Mouse (Mus musculus): ENCODE measurements around the gene Mapre1. TPM values are rescaled to one million over a fixed set of nuclear protein-coding genes. Genes with fewer than 3 reads are reported as not detected.
"Not testable (repeated sequence)": the region's sequence is repeated elsewhere in the genome, so short reads cannot be mapped to it uniquely, and the experiment has no call there.

The Mapre1 gene
- polyA plus RNA-seq, 1 experiment = 14.6 TPM

DNA sequence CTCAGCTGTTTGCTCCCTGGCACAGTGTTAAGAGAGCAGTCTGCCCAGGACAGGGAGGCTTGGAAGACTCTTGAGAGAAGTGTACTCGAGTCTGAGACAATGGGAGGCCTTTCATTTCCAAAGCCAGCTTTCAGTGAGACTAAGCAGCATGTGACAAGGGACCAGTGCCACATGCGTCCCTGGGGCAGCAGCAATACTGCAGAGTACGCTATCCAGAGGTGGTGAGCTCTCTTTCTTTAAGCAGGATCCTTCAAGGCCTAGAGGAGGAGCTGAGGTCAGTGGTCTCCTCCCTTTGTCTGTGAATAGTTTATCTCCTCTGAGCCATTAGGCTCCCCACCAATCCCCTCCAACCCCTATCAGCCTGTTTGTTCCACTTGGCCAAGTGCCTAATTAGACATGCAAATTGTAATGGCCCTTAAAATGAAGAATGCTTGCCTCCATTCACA lies 28.4 kb upstream of the Mapre1 start:
- Histone ChIP-seq H3K27me3 (ENCODE audit: control insufficient read depth, insufficient read depth, low read length) (no peaks in the 10 kb centered on the region), H3K36me3 (ENCODE audit: control insufficient read depth, insufficient read depth, low read length) (no peaks in the 10 kb centered on the region), H3K4me3 (ENCODE audit: control insufficient read depth, insufficient read depth, low read length) (no peak overlapping the region), H3K27ac (ENCODE audit: control insufficient read depth, insufficient read depth, low read length) (no peak overlapping the region), H3K4me1 (replicated peaks; ENCODE audit: control insufficient read depth, insufficient read depth, low read length) (no peaks in the 10 kb centered on the region)
- no peak for DNase-seq
- TF ChIP-seq POLR2A (IDR thresholded peaks at IDR 0.05; ENCODE audit: control insufficient read depth, extremely low read depth, insufficient read depth, low read length, poor library complexity) (no peak), CTCF (IDR thresholded peaks at IDR 0.05; ENCODE audit: borderline replicate concordance, control insufficient read depth, extremely low read depth, insufficient read depth, low read length, poor library complexity) (no peak)
- 91% methylated on average over 3 of the region's 3 CpGs for WGBS

DNA sequence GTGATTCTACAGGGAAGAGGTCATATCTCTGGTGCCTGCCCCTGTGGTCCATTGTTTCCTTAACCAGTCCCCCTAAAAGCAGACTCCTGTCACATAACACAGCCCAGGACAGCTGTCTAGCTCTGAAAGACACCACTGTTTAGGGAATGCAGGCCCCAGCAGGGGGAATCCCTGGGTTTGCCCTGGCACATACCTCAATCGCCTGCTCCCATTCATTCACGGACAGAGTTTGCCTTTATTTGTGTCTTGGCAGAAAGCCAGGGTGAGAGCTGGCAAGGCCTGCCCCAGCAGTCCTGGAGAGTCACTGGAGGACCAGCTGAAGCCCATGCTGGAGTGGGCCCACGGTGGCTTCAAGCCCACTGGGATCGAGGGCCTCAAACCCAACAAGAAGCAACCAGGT lies 27.8 kb upstream of the Mapre1 start:
- H3K27ac ChIP-seq (ENCODE audit: control insufficient read depth, insufficient read depth, low read length) = no peak overlapping the region
- TF ChIP-seq CTCF (IDR thresholded peaks at IDR 0.05; ENCODE audit: borderline replicate concordance, control insufficient read depth, extremely low read depth, insufficient read depth, low read length, poor library complexity) (no peak), POLR2A (IDR thresholded peaks at IDR 0.05; ENCODE audit: control insufficient read depth, extremely low read depth, insufficient read depth, low read length, poor library complexity) (no peak)
- no peak for DNase-seq

DNA sequence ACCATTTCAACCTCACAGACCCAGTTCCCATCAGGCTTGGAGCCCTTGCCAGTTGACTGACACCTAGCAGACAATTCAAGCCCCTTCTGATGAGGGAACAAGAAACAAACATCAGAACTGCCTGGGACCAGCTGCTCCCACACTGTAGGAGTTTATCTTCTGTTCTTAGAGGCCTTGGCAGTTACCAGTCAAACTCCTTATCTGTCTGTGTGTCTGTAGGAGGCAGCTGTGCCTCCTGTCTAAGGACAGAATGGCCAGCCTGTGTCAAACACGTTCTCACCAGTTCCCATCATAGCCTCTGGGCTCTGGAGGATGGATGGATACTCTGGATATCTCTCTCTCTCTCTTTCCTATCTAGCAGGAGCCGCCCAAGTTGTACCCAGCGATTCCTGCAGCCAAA lies 23.2 kb upstream of the Mapre1 start:
- H3K4me1 ChIP-seq (replicated peaks; ENCODE audit: control insufficient read depth, insufficient read depth, low read length); H3K27me3 ChIP-seq (ENCODE audit: control insufficient read depth, insufficient read depth, low read length); H3K36me3 ChIP-seq (ENCODE audit: control insufficient read depth, insufficient read depth, low read length); H3K27ac ChIP-seq (ENCODE audit: control insufficient read depth, insufficient read depth, low read length); H3K4me3 ChIP-seq (ENCODE audit: control insufficient read depth, insufficient read depth, low read length); DNase-seq: not testable (repeated sequence)
- WGBS = 80% methylated on average over 3 of the region's 3 CpGs

More for the DNA sequence above, 27.8 kb upstream of the Mapre1 start:
- Histone ChIP-seq H3K4me3 (ENCODE audit: control insufficient read depth, insufficient read depth, low read length) (no peak overlapping the region), H3K27me3 (ENCODE audit: control insufficient read depth, insufficient read depth, low read length) (no peaks in the 10 kb centered on the region), H3K4me1 (replicated peaks; ENCODE audit: control insufficient read depth, insufficient read depth, low read length) (no peaks in the 10 kb centered on the region), H3K36me3 (ENCODE audit: control insufficient read depth, insufficient read depth, low read length) (no peaks in the 10 kb centered on the region)
- 87% methylated on average over 4 of the region's 4 CpGs for WGBS

GRCm38 (mm10) chr2:153723098-153723497 lies 18.0 kb upstream of the Mapre1 start:
- no peak overlapping the region for H3K4me3 ChIP-seq (ENCODE audit: control insufficient read depth, insufficient read depth, low read length)
- H3K36me3 ChIP-seq (ENCODE audit: control insufficient read depth, insufficient read depth, low read length) = no peaks in the 10 kb centered on the region
- no peaks in the 10 kb centered on the region for H3K27me3 ChIP-seq (ENCODE audit: control insufficient read depth, insufficient read depth, low read length)
- H3K27ac ChIP-seq (ENCODE audit: control insufficient read depth, insufficient read depth, low read length) = no peak overlapping the region
- 93% methylated on average over 1 of the region's 1 CpGs for WGBS
- TF ChIP-seq CTCF (IDR thresholded peaks at IDR 0.05; ENCODE audit: borderline replicate concordance, control insufficient read depth, extremely low read depth, insufficient read depth, low read length, poor library complexity) (no peak), POLR2A (IDR thresholded peaks at IDR 0.05; ENCODE audit: control insufficient read depth, extremely low read depth, insufficient read depth, low read length, poor library complexity) (no peak)
- no peak for DNase-seq
- no peaks in the 10 kb centered on the region for H3K4me1 ChIP-seq (replicated peaks; ENCODE audit: control insufficient read depth, insufficient read depth, low read length)

DNA sequence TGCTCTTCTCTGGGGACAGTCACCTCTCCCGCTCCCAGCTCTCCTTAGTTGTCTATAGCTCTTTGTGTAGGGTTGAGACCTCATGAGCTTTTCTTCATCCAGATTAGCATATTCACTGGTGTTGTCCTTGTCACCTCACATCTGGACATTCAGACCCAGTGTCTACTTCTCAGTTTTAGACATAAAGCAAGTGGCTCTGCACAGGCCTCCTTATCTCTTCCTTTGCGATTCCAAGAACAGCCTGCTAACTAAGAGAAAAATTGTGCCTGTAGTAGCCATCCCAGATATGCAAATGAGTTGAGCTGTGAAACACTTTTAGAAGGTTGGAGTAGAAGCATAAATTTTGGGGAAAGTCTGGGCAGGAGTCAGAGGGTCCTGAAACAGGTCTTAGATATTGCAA lies 16.6 kb upstream of the Mapre1 start:
- Histone ChIP-seq H3K27ac (ENCODE audit: control insufficient read depth, insufficient read depth, low read length) (no peak overlapping the region), H3K4me1 (replicated peaks; ENCODE audit: control insufficient read depth, insufficient read depth, low read length) (no peaks in the 10 kb centered on the region), H3K4me3 (ENCODE audit: control insufficient read depth, insufficient read depth, low read length) (no peak overlapping the region), H3K27me3 (ENCODE audit: control insufficient read depth, insufficient read depth, low read length) (no peaks in the 10 kb centered on the region), H3K36me3 (ENCODE audit: control insufficient read depth, insufficient read depth, low read length) (no peaks in the 10 kb centered on the region)
- TF ChIP-seq CTCF (IDR thresholded peaks at IDR 0.05; ENCODE audit: borderline replicate concordance, control insufficient read depth, extremely low read depth, insufficient read depth, low read length, poor library complexity) = no peak
- no peak for TF ChIP-seq POLR2A (IDR thresholded peaks at IDR 0.05; ENCODE audit: control insufficient read depth, extremely low read depth, insufficient read depth, low read length, poor library complexity)
- 94% methylated on average over 2 of the region's 2 CpGs for WGBS
- DNase-seq = no peak

DNA sequence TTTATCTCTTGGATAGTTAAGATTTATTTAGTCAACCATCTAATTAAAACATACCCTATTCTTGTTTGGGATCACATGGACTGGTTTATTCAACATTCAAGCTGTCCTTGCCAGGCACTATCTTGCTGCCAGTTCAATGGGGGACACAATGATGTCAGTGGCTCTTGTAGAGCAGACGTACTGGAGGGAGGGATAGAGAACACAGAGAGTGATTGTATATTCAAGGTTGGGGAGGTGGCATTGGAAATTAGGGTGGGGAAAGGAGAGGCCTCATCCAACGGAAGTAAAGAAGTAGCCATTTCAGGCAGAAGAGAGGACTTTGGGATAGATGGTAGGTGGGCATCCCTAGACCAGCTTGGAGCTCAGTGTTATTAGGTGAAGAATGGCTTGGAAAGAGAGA lies 16.2 kb upstream of the Mapre1 start:
- 95% methylated on average over 2 of the region's 2 CpGs for WGBS
- Histone ChIP-seq H3K27ac (ENCODE audit: control insufficient read depth, insufficient read depth, low read length) (no peak overlapping the region), H3K36me3 (ENCODE audit: control insufficient read depth, insufficient read depth, low read length) (no peaks in the 10 kb centered on the region), H3K27me3 (ENCODE audit: control insufficient read depth, insufficient read depth, low read length) (no peaks in the 10 kb centered on the region), H3K4me3 (ENCODE audit: control insufficient read depth, insufficient read depth, low read length) (no peak overlapping the region), H3K4me1 (replicated peaks; ENCODE audit: control insufficient read depth, insufficient read depth, low read length) (no peaks in the 10 kb centered on the region)
- no peak for TF ChIP-seq POLR2A (IDR thresholded peaks at IDR 0.05; ENCODE audit: control insufficient read depth, extremely low read depth, insufficient read depth, low read length, poor library complexity)
- no peak for TF ChIP-seq CTCF (IDR thresholded peaks at IDR 0.05; ENCODE audit: borderline replicate concordance, control insufficient read depth, extremely low read depth, insufficient read depth, low read length, poor library complexity)
- no peak for DNase-seq

DNA sequence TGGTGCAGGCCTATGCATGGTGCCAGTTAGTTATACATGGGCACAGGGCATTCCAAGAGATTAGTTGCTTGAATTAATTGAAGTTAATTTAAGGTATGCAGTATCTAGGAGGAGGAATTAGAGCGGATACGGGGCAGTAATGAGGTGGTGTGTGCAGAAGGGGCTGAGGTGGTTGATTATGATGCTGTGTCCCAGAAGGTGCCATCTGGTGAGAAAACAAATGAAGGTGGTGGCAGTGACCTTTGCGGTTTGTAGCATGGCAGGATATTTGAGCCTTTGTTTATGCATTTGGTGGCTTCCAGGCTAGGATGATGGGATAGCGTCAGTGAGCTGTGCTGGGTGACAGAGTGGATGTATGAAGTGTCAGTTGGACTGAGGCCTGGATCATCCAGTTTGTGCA lies 15.8 kb upstream of the Mapre1 start:
- TF ChIP-seq CTCF (IDR thresholded peaks at IDR 0.05; ENCODE audit: borderline replicate concordance, control insufficient read depth, extremely low read depth, insufficient read depth, low read length, poor library complexity) (no peak), POLR2A (IDR thresholded peaks at IDR 0.05; ENCODE audit: control insufficient read depth, extremely low read depth, insufficient read depth, low read length, poor library complexity) (no peak)
- H3K4me1 ChIP-seq (replicated peaks; ENCODE audit: control insufficient read depth, insufficient read depth, low read length) = no peaks in the 10 kb centered on the region

More for the DNA sequence above, 15.8 kb upstream of the Mapre1 start:
- DNase-seq = no peak
- H3K36me3 ChIP-seq (ENCODE audit: control insufficient read depth, insufficient read depth, low read length) = no peaks in the 10 kb centered on the region
- no peak overlapping the region for H3K27ac ChIP-seq (ENCODE audit: control insufficient read depth, insufficient read depth, low read length)
- H3K27me3 ChIP-seq (ENCODE audit: control insufficient read depth, insufficient read depth, low read length) = no peaks in the 10 kb centered on the region
- H3K4me3 ChIP-seq (ENCODE audit: control insufficient read depth, insufficient read depth, low read length) = no peak overlapping the region
- 97% methylated on average over 4 of the region's 4 CpGs for WGBS
